Mouse (Mus musculus): ENCODE results near the gene Wdr73. TPM values are rescaled to one million over a fixed set of nuclear protein-coding genes. Genes with fewer than 3 reads are reported as not detected.

Gene Wdr73
- polyA plus RNA-seq, 1 experiment from 2014 or later, result 29.4 TPM

GRCm38 (mm10) chr7:80917916-80918465 is 16.9 kb upstream of the Wdr73 start:
- Histone ChIP-seq H3K36me3 (peaks cover 66% of the 10 kb centered on the region), H3K27ac (replicated peaks) (no peak overlapping the region), H3K4me3 (replicated peaks) (no peak overlapping the region), H3K4me1 (no peaks in the 10 kb centered on the region), H3K27me3 (no peaks in the 10 kb centered on the region), H3K9ac (no peak overlapping the region), H3K4me2 (replicated peaks) (no peak overlapping the region), H3K9me3 (replicated peaks) (no peaks in the 10 kb centered on the region)
- ATAC-seq (ENCODE audit: insufficient number of reproducible peaks, low FRiP score, low TSS enrichment, low read depth), result no peak
- 86% methylated on average over 4 of the region's 4 CpGs for WGBS

DNA sequence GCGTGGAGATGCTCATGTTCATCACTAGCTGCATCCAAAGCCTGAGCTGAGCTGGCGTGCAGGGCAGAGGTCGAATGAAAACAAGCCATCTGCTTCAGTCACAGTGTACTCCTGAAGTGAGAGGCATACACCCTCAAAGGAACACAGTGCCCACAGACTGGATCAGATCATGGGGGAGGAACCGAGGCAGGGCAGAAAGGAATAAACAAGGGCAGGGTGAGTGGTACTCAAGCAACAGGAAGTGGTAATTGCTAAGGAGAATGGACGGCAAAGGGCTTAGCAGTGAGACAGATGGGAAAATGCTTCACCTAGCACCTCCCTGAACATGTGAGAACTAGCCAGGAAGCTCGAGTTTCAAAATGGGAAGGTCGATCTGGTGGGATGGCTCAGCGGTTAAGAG is 11.4 kb upstream of the Wdr73 start:
- no peaks in the 10 kb centered on the region for H3K27me3 ChIP-seq
- H3K9me3 ChIP-seq (replicated peaks), result no peaks in the 10 kb centered on the region
- H3K4me2 ChIP-seq (replicated peaks), result no peak overlapping the region
- no peak for ATAC-seq (ENCODE audit: insufficient number of reproducible peaks, low FRiP score, low TSS enrichment, low read depth)
- peaks cover 65% of the 10 kb centered on the region for H3K36me3 ChIP-seq
- 79% methylated on average over 8 of the region's 8 CpGs for WGBS
- no peak overlapping the region for H3K4me3 ChIP-seq (replicated peaks)
- H3K4me1 ChIP-seq, result no peaks in the 10 kb centered on the region
- H3K27ac ChIP-seq (replicated peaks), result no peak overlapping the region
- H3K9ac ChIP-seq, result no peak overlapping the region

- ATAC-seq (ENCODE audit: insufficient number of reproducible peaks, low FRiP score, low TSS enrichment, low read depth), result 0 out of 2 replicates have a peak, but pooled peaks have one; percentile 57
- H3K36me3 ChIP-seq, result peaks cover 60% of the 10 kb centered on the region
- H3K9ac ChIP-seq, result no peak overlapping the region
- H3K27me3 ChIP-seq, result no peaks in the 10 kb centered on the region
- no peaks in the 10 kb centered on the region for H3K9me3 ChIP-seq (replicated peaks)
- no peak overlapping the region for H3K4me3 ChIP-seq (replicated peaks)
- WGBS, result 74% methylated on average over 7 of the region's 7 CpGs
- H3K4me1 ChIP-seq, result no peaks in the 10 kb centered on the region
- no peak overlapping the region for H3K4me2 ChIP-seq (replicated peaks)
- no peak overlapping the region for H3K27ac ChIP-seq (replicated peaks)
These were observed 10.0 kb upstream of the Wdr73 start for GRCm38 (mm10) chr7:80911053-80911452.

- H3K36me3 ChIP-seq, result peaks cover 13% of the 10 kb centered on the region; the same call in 1 of the 2 replicates
- no peak within 1 kb of the TSS for H3K27ac ChIP-seq (replicated peaks)
- WGBS, result 3% methylated on average over 19 of the region's 19 CpGs
- peak within 1 kb of the TSS; percentile 33 for H3K9ac ChIP-seq
- H3K4me2 ChIP-seq (replicated peaks), result peak within 1 kb of the TSS; percentile 89
- H3K27me3 ChIP-seq, result no peaks in the 10 kb centered on the region
- H3K4me1 ChIP-seq, result peaks cover 29% of the 10 kb centered on the region
- H3K9me3 ChIP-seq (replicated peaks), result no peaks in the 10 kb centered on the region
- ATAC-seq (ENCODE audit: insufficient number of reproducible peaks, low FRiP score, low TSS enrichment, low read depth), result peak; percentile 31; the same call in 1 of the 2 replicates
- H3K4me3 ChIP-seq (replicated peaks), result peak within 1 kb of the TSS; percentile 48
These were observed 3.9 kb upstream of the Wdr73 start, which contains the start of gene Nmb for GRCm38 (mm10) chr7:80904921-80905515. Nmb (minus strand) TSS chr7:80905076.

DNA sequence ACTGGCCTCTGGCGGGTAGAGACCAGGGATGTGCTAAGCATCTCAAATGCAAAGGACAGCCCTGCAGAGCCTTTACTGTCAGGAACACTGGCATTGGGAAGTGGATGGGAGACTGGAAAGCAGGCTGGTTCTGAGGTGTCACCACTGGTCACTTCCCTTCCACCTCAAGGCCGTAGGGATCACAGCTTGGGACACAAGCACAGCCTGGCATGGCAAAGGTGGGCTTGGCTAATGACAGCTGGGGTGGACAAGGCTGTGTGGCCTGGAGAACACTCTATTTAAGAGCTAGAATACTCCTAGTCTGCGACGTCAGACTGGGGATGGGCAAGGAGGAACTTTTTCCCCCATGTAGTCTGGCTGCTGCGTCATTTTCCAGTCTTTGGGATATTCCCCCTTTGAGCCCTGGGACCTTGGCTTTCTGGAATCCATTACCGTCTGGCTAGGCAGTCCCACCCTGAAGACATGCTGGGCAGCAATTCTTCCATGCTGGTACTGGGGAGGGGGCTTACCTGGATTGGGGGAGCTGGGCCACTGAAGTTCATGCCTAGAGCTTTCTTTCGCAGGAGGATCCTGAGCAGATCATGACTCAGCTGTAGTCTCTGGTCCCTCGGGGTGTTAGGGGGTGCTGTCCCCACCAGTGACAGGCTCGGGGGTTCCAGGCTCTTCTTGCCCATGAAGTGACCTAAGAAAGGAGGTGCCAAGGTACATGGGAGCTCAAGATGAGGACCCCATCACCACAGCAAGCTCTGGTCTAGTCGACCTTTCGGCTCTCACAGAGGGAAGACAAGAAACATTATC is 2.8 kb upstream of the Wdr73 start:
- Histone ChIP-seq H3K9ac (peak overlapping the region; percentile 33; the same call in 1 of the 2 replicates), H3K27ac (replicated peaks) (no peak overlapping the region), H3K36me3 (peaks cover 8% of the 10 kb centered on the region; the same call in 1 of the 2 replicates), H3K4me2 (replicated peaks) (peak overlapping the region; percentile 89), H3K4me3 (replicated peaks) (no peak overlapping the region), H3K27me3 (no peaks in the 10 kb centered on the region), H3K4me1 (peaks cover 32% of the 10 kb centered on the region), H3K9me3 (replicated peaks) (no peaks in the 10 kb centered on the region)
- ATAC-seq (ENCODE audit: insufficient number of reproducible peaks, low FRiP score, low TSS enrichment, low read depth), result no peak
- 80% methylated on average over 11 of the region's 11 CpGs for WGBS

GRCm38 (mm10) chr7:80901541-80902274 is 639 bp upstream of the Wdr73 start:
- Histone ChIP-seq H3K4me3 (replicated peaks) (peak overlapping the region; percentile 87), H3K4me2 (replicated peaks) (peak overlapping the region; percentile 82), H3K9ac (peak overlapping the region; percentile 58), H3K9me3 (replicated peaks) (no peaks in the 10 kb centered on the region), H3K4me1 (peaks cover 32% of the 10 kb centered on the region), H3K36me3 (peaks cover 18% of the 10 kb centered on the region), H3K27ac (replicated peaks) (peak overlapping the region; percentile 87), H3K27me3 (no peaks in the 10 kb centered on the region)
- ATAC-seq (ENCODE audit: insufficient number of reproducible peaks, low FRiP score, low TSS enrichment, low read depth), result no peak
- 27% methylated on average over 15 of the region's 15 CpGs for WGBS

- Histone ChIP-seq H3K4me2 (replicated peaks) (no peak overlapping the region), H3K4me1 (peaks cover 19% of the 10 kb centered on the region), H3K9me3 (replicated peaks) (no peaks in the 10 kb centered on the region), H3K9ac (no peak overlapping the region), H3K4me3 (replicated peaks) (no peak overlapping the region), H3K27me3 (no peaks in the 10 kb centered on the region), H3K36me3 (peaks cover 53% of the 10 kb centered on the region), H3K27ac (replicated peaks) (no peak overlapping the region)
- WGBS, result 89% methylated on average over 4 of the region's 4 CpGs
- ATAC-seq (ENCODE audit: insufficient number of reproducible peaks, low FRiP score, low TSS enrichment, low read depth), result no peak
These were observed 3.3 kb downstream of the Wdr73 start for GRCm38 (mm10) chr7:80897721-80898120.

GRCm38 (mm10) chr7:80897134-80897533 is 3.9 kb downstream of the Wdr73 start:
- H3K9me3 ChIP-seq (replicated peaks), result no peaks in the 10 kb centered on the region
- H3K36me3 ChIP-seq, result peaks cover 59% of the 10 kb centered on the region
- WGBS, result 88% methylated on average over 7 of the region's 7 CpGs

DNA sequence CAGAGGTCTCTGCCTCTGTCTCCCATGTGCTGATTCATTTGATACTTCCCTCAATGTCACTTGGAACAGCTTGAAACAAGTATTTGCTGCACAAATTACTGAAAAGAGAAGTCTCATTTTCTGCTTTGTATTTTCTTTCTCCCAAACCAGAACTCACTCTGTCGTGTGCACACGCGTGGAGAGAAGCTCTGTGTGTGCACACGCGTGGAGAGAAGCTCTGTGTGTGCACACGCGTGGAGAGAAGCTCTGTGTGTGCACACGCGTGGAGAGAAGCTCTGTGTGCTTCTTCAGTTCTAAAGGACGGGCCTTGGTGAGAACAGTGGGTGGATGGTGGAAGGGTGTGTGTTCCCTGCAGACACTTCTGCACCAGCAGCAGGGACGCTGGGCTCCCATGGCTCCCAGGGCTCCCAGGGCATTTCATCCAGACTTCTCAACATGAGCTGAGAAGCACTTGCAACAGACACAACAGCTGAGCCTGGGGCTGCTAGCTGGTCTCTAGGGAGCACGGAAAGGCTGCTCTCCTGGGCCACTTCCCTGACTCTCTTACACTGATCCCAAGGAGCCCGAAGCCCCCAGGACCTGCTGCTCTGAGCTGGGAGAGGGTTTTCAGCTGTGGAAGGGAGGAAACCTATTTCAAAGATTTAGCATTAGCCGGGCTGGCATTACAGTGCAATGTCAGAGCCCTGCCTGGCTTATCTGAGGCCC is 6.1 kb downstream of the Wdr73 start:
- H3K9me3 ChIP-seq (replicated peaks), result no peaks in the 10 kb centered on the region
- peaks cover 73% of the 10 kb centered on the region for H3K36me3 ChIP-seq
- H3K27ac ChIP-seq (replicated peaks), result no peak overlapping the region
- H3K27me3 ChIP-seq, result no peaks in the 10 kb centered on the region
- H3K4me2 ChIP-seq (replicated peaks), result no peak overlapping the region
- H3K4me3 ChIP-seq (replicated peaks), result no peak overlapping the region
- 0 out of 2 replicates have a peak, but pooled peaks have one; percentile 17 for ATAC-seq (ENCODE audit: insufficient number of reproducible peaks, low FRiP score, low TSS enrichment, low read depth)
- H3K9ac ChIP-seq, result no peak overlapping the region
- H3K4me1 ChIP-seq, result peaks cover 3% of the 10 kb centered on the region; the same call in 1 of the 2 replicates
- WGBS, result 92% methylated on average over 14 of the region's 14 CpGs

More at GRCm38 (mm10) chr7:80897134-80897533, 3.9 kb downstream of the Wdr73 start:
- H3K9ac ChIP-seq, result no peak overlapping the region
- H3K27ac ChIP-seq (replicated peaks), result no peak overlapping the region
- no peak overlapping the region for H3K4me2 ChIP-seq (replicated peaks)
- H3K4me1 ChIP-seq, result peaks cover 19% of the 10 kb centered on the region
- no peaks in the 10 kb centered on the region for H3K27me3 ChIP-seq
- no peak overlapping the region for H3K4me3 ChIP-seq (replicated peaks)
- no peak for ATAC-seq (ENCODE audit: insufficient number of reproducible peaks, low FRiP score, low TSS enrichment, low read depth)

GRCm38 (mm10) chr7:80894196-80894595 is 6.9 kb downstream of the Wdr73 start:
- 76% methylated on average over 7 of the region's 7 CpGs for WGBS
- ATAC-seq (ENCODE audit: insufficient number of reproducible peaks, low FRiP score, low TSS enrichment, low read depth), result no peak
- H3K9me3 ChIP-seq (replicated peaks), result no peaks in the 10 kb centered on the region
- H3K4me1 ChIP-seq, result peaks cover 8% of the 10 kb centered on the region
- H3K4me2 ChIP-seq (replicated peaks), result no peak overlapping the region
- no peak overlapping the region for H3K9ac ChIP-seq
- H3K27me3 ChIP-seq, result no peaks in the 10 kb centered on the region
- no peak overlapping the region for H3K27ac ChIP-seq (replicated peaks)
- peaks cover 73% of the 10 kb centered on the region for H3K36me3 ChIP-seq
- no peak overlapping the region for H3K4me3 ChIP-seq (replicated peaks)

All from embryonic facial prominence, embryonic 15.5 days (tissue).